13 mouse cellular contexts compared by ENCODE assay signal in genomic region chr11:82487359-82488086, GRCm38 (mm10).
DNase-seq lines count a peak whose midpoint lies in the region; ATAC-seq lines count a peak whose summit lies in the region.
"Had no signal": no experiment of that assay in that cellular context is flagged by ENCODE, and none has a peak within 500 bp of the region (broad histone marks: within the 10 kb centered on the region; RNA-seq: fewer than 3 reads in every experiment).

No protein-coding gene starts in this region.

- no peaks in the 10 kb centered on the region for H3K36me3 ChIP-seq in forebrain, embryonic 16.5 days (ENCODE audit: control insufficient read depth, insufficient read depth)
- H3K36me3 ChIP-seq in forebrain, embryonic 12.5 days (replicated peaks), result no peaks in the 10 kb centered on the region
- H3K36me3 ChIP-seq in midbrain, embryonic 12.5 days, result no peaks in the 10 kb centered on the region
- H3K36me3 ChIP-seq: embryonic facial prominence, embryonic 15.5 days; heart, embryonic 13.5 days had no signal

- H3K27ac ChIP-seq in forebrain, embryonic 16.5 days (ENCODE audit: low read length), result no peak overlapping the region
- H3K27ac ChIP-seq in forebrain, embryonic 12.5 days, result no peak overlapping the region
- no peak overlapping the region; the same call in 1 of the 2 replicates for H3K27ac ChIP-seq in midbrain, embryonic 12.5 days (replicated peaks)
- H3K27ac ChIP-seq: embryonic facial prominence, embryonic 15.5 days; heart, embryonic 13.5 days had no signal

- 36% methylated on average over 8 of the region's 8 CpGs for WGBS in forebrain, embryonic 16.5 days
- WGBS in forebrain, embryonic 12.5 days, result 41% methylated on average over 8 of the region's 8 CpGs
- WGBS in midbrain, embryonic 12.5 days, result 23% methylated on average over 8 of the region's 8 CpGs

- no peaks in the 10 kb centered on the region for H3K27me3 ChIP-seq in forebrain, embryonic 16.5 days (replicated peaks; ENCODE audit: control insufficient read depth, insufficient read depth, low read length)
- H3K27me3 ChIP-seq in forebrain, embryonic 12.5 days, result no peaks in the 10 kb centered on the region; the same call in 1 of the 2 replicates
- H3K27me3 ChIP-seq in midbrain, embryonic 12.5 days, result no peaks in the 10 kb centered on the region
- H3K27me3 ChIP-seq: embryonic facial prominence, embryonic 15.5 days; heart, embryonic 13.5 days had no signal

- no peak overlapping the region for H3K4me3 ChIP-seq in forebrain, embryonic 16.5 days (replicated peaks; ENCODE audit: low read length)
- no peak overlapping the region for H3K4me3 ChIP-seq in forebrain, embryonic 12.5 days (replicated peaks)
- H3K4me3 ChIP-seq in midbrain, embryonic 12.5 days, result no peak overlapping the region
- H3K4me3 ChIP-seq: embryonic facial prominence, embryonic 15.5 days; heart, embryonic 13.5 days had no signal

- ATAC-seq in forebrain, embryonic 16.5 days, result peak; percentile 18; the same call in 1 of the 2 replicates
- ATAC-seq in forebrain, embryonic 12.5 days (ENCODE audit: low FRiP score), result no peak
- 0 out of 2 replicates have a peak, but pooled peaks have one; percentile 49 for ATAC-seq in midbrain, embryonic 12.5 days (ENCODE audit: low FRiP score, low read depth)
- ATAC-seq in monocyte, adult 5-6 weeks (replicated peaks; ENCODE audit: insufficient number of reproducible peaks, low FRiP score, low TSS enrichment, poor library complexity, severe bottlenecking), result no peak
- ATAC-seq: intestine, embryonic 16.5 days had no signal

- H3K9ac ChIP-seq in forebrain, embryonic 16.5 days (replicated peaks; ENCODE audit: low read depth, low read length), result no peak overlapping the region
- no peak overlapping the region for H3K9ac ChIP-seq in forebrain, embryonic 12.5 days
- no peak overlapping the region for H3K9ac ChIP-seq in midbrain, embryonic 12.5 days (replicated peaks)
- H3K9ac ChIP-seq: embryonic facial prominence, embryonic 15.5 days; heart, embryonic 13.5 days had no signal

- no peak overlapping the region for H3K4me2 ChIP-seq in forebrain, embryonic 16.5 days (ENCODE audit: low read length)
- H3K4me2 ChIP-seq in forebrain, embryonic 12.5 days, result no peak overlapping the region
- peak overlapping the region; percentile 17 for H3K4me2 ChIP-seq in midbrain, embryonic 12.5 days (replicated peaks)
- H3K4me2 ChIP-seq: embryonic facial prominence, embryonic 15.5 days; heart, embryonic 13.5 days had no signal

- peak; percentile 31 for DNase-seq in ZHBTc4 (ENCODE audit: low read depth, low spot score)
- DNase-seq in forelimb bud, embryonic 11.5 days (ENCODE audit: low read depth, low spot score), result peak; percentile 60
- no peak for DNase-seq in adrenal gland, adult 18-20 months (ENCODE audit: low spot score in 2 of 2)
- DNase-seq in cerebellum, adult 9-11 months, result no peak
- DNase-seq: gastrocnemius, postnatal 10 days; lung, postnatal 36 days had no signal

- no peaks in the 10 kb centered on the region for H3K9me3 ChIP-seq in forebrain, embryonic 16.5 days (ENCODE audit: control insufficient read depth, low read length)
- H3K9me3 ChIP-seq in forebrain, embryonic 12.5 days, result no peaks in the 10 kb centered on the region
- H3K9me3 ChIP-seq in midbrain, embryonic 12.5 days, result 0 out of 2 replicates have a peak, but pooled peaks cover 3% of the 10 kb centered on the region
- H3K9me3 ChIP-seq: embryonic facial prominence, embryonic 15.5 days; heart, embryonic 13.5 days had no signal

- H3K4me1 ChIP-seq in forebrain, embryonic 16.5 days (replicated peaks; ENCODE audit: control insufficient read depth, insufficient read depth, low read length), result peaks cover 6% of the 10 kb centered on the region
- H3K4me1 ChIP-seq in forebrain, embryonic 12.5 days, result peaks cover 13% of the 10 kb centered on the region
- peaks cover 9% of the 10 kb centered on the region for H3K4me1 ChIP-seq in midbrain, embryonic 12.5 days
- H3K4me1 ChIP-seq: heart, embryonic 13.5 days had no signal

Comparison
In these comparisons a context has a peak if more than half of its experiments do, and no peak if none do; other contexts are left out.
1. ATAC-seq: peak in forebrain, embryonic 16.5 days (single experiment) and midbrain, embryonic 12.5 days (single experiment); none in forebrain, embryonic 12.5 days (single experiment) and monocyte, adult 5-6 weeks (single experiment).
2. DNase-seq: peak in ZHBTc4 (single experiment) and forelimb bud, embryonic 11.5 days (single experiment); none in adrenal gland, adult 18-20 months (0 of 2) and cerebellum, adult 9-11 months (single experiment).